Mouse (Mus musculus) inflammation-experienced regulatory T-cells, adult 16 weeks (primary cell): Measurements from ENCODE around the gene Pon3. TPM values are rescaled to one million over a fixed set of nuclear protein-coding genes. Genes with fewer than 3 reads are reported as not detected.

ENCODE experiments used
- polyA plus RNA-seq: library from polyadenylated mRNA; unstranded; fragments of 100-300 nt; shearing (Covaris generic); gene quantifications from one replicate; pipeline ENCODE4 v1.2.1, GENCODE M21; 2017

Gene Pon3
- polyA plus RNA-seq: 18.3 TPM

DNA sequence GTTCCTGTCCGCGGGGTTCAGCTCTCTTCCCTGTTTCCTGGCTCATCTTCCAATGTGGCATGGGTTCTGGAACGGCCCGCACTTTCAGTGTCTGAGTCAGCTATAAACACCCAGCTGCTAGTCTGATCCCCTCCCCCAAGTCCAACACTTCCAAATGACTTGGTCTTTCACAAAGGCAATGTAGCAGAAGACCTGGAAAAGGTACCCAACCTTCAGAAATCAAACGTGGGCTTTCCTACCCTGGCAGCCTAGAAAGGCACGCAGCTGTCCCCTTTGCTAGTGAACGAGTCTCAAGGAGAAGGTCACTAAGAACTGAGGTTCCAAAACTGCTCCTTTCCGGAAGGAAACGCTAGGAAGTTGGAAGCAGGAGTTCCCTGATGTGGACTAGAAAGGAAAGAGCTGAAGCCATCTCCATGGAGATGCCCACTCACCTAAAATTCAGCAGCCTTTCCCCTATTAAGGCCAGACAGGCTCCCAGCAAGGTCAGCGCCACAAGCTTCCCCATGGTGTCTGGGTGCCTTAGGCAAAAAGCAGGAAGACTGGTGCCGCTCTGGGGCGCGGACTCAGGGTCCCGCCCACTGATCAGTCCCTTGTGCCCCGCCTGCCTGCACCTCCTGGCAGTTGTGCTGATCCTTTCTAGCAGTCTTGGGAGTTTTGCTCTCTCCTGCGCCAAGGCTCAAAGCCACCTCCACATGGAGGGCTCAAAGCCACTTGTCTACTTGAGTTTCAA lies at the start of gene Pon3:
Gene Pon3, minus strand, starts transcription at position 565 of the 730 bp plus-strand sequence.

DNA sequence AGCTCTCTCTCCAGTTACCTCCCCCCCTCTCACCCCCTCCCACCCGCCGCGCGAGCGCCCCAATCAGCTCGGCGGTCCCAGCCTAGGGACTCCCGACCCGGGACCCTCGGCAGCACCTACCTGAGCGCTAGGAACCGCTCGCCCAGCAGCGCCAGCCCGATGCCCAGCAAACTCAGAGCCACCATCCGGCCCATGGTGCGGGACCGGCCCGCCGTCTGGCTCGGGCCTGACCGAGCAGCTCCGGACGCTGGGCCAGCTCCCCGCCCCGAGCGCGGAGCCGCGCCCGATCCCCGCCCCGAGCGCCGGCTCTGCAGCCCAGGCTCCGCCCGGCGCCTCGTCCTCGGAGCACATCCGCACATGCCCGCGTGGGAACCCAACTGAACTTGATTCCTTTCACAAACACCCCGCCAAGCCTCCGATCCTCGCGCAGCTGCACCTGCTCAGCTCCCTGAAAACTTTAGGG lies 42.0 kb upstream of the Pon3 start, which contains the start of gene Pon2:
Gene Pon2, minus strand, starts transcription at position 364 of the 463 bp plus-strand sequence.

DNA sequence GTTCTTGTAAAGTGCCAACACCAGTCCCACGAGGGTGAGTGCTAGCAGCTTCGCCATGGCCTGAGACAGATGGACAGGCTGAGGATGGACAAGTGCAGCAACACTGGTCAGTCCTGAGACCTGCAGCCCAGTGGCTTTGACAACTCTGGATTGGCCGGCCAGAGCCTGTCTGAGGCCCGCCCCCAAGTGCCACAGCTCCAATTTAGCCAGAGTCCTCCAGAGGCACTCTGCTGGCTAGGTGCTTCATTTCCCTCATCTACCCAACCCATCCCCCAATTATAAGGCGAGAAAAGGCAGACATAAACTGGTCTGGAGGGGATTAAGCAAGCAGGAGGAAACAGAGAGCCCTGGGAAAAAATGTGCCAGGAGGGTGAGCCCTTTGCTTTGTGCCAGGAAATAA lies 62.4 kb downstream of the Pon3 start, which contains the start of gene Pon1:
Gene Pon1, minus strand, starts transcription at position 254 of the 400 bp plus-strand sequence.

Other genes with a start within 250 kb of the Pon3 start
- not detected for gene Pon1, start 62.3 kb downstream of the Pon3 start, polyA plus RNA-seq
- gene Pon2, start 42.2 kb upstream of the Pon3 start, polyA plus RNA-seq: 105 TPM
- gene Asb4, start 127.1 kb upstream of the Pon3 start, polyA plus RNA-seq: not detected
- not detected for gene Pdk4, start 240.0 kb upstream of the Pon3 start, polyA plus RNA-seq